Mouse (Mus musculus) layer of hippocampus, adult 2 months (tissue): ENCODE data around the gene Pip5k1c. TPM values are rescaled to one million over a fixed set of nuclear protein-coding genes. Genes with fewer than 3 reads are reported as not detected.

ENCODE experiments used
- DNase-seq, 2 experiments: peaks; one replicate each; pipeline ENCODE4 v3.0.0; 2022; ENCODE audit warnings: low spot score in 2 of 2
- H3K27ac ChIP-seq: fragments of 200-600 bp; 2 replicates; pipeline ENCODE4 v1.8.1; 2022
- H3K4me3 ChIP-seq: fragments of 200-600 bp; 2 replicates; pipeline ENCODE4 v1.8.1; 2022; ENCODE audit warnings: mild to moderate bottlenecking
- CTCF ChIP-seq: fragments of 200-600 bp; conservative IDR thresholded peaks from 2 replicates; pipeline ENCODE4 v1.8.1; 2022; ENCODE audit warnings: antibody characterized with exemption, mild to moderate bottlenecking, moderate library complexity
- total RNA-seq, 2 experiments: library from RNA; stranded (reverse); gene quantifications; 2 replicates each; pipeline ENCODE4 v1.2.3; 2021

Pip5k1c gene
- total RNA-seq, 2 experiments from 2014 or later = 308 to 314 TPM

GRCm38 (mm10) chr10:81354738-81355477 is 62.1 kb downstream of the Pip5k1c start:
- no peak overlapping the region for H3K4me3 ChIP-seq
- TF ChIP-seq CTCF = no peak

GRCm38 (mm10) chr10:81355533-81355932 is 62.8 kb downstream of the Pip5k1c start:
- no peak overlapping the region for H3K4me3 ChIP-seq
- no peak for DNase-seq
- no peak overlapping the region for H3K27ac ChIP-seq
- TF ChIP-seq CTCF = no peak

More at GRCm38 (mm10) chr10:81354738-81355477, 62.1 kb downstream of the Pip5k1c start:
- DNase-seq = no peak
- no peak overlapping the region for H3K27ac ChIP-seq

GRCm38 (mm10) chr10:81356352-81356990 is 63.7 kb downstream of the Pip5k1c start:
- no peak for TF ChIP-seq CTCF
- peak overlapping the region; percentile 55; the same call in 1 of the 2 replicates for H3K27ac ChIP-seq
- DNase-seq = no peak
- peak overlapping the region; percentile 83 for H3K4me3 ChIP-seq

- peak; percentile 92 to 93 for DNase-seq
- Histone ChIP-seq H3K4me3 (peak within 1 kb of the TSS; percentile 83), H3K27ac (peak within 1 kb of the TSS; percentile 87)
- TF ChIP-seq CTCF = no peak
Measured at GRCm38 (mm10) chr10:81356991-81357844, 64.5 kb downstream of the Pip5k1c start, which contains the start of gene Mfsd12. Gene Mfsd12 (plus strand): TSS chr10:81357491.

- Histone ChIP-seq H3K4me3 (peak overlapping the region; percentile 83), H3K27ac (peak overlapping the region; percentile 87)
- no peak for DNase-seq
- TF ChIP-seq CTCF = no peak
Measured at GRCm38 (mm10) chr10:81358209-81358608, 65.4 kb downstream of the Pip5k1c start.

GRCm38 (mm10) chr10:81358841-81359240 is 66.1 kb downstream of the Pip5k1c start:
- peak overlapping the region; percentile 67; the same call in 1 of the 2 replicates for H3K27ac ChIP-seq
- TF ChIP-seq CTCF = no peak
- no peak for DNase-seq
- peak overlapping the region; percentile 83 for H3K4me3 ChIP-seq

GRCm38 (mm10) chr10:81360721-81361120 is 68.0 kb downstream of the Pip5k1c start:
- no peak for TF ChIP-seq CTCF
- no peak overlapping the region for H3K4me3 ChIP-seq
- no peak for DNase-seq

GRCm38 (mm10) chr10:81362336-81362949 is 69.7 kb downstream of the Pip5k1c start:
- H3K27ac ChIP-seq = no peak overlapping the region
- no peak for TF ChIP-seq CTCF
- no peak for DNase-seq
- no peak overlapping the region for H3K4me3 ChIP-seq

More at GRCm38 (mm10) chr10:81360721-81361120, 68.0 kb downstream of the Pip5k1c start:
- H3K27ac ChIP-seq = peak overlapping the region; percentile 67

- no peak for DNase-seq
- Histone ChIP-seq H3K27ac (no peak overlapping the region), H3K4me3 (no peak overlapping the region)
- no peak for TF ChIP-seq CTCF
Measured at GRCm38 (mm10) chr10:81363436-81364346, 70.9 kb downstream of the Pip5k1c start.

GRCm38 (mm10) chr10:81364666-81365065 is 71.9 kb downstream of the Pip5k1c start:
- DNase-seq = no peak
- no peak overlapping the region for H3K4me3 ChIP-seq

GRCm38 (mm10) chr10:81365073-81365472 is 72.3 kb downstream of the Pip5k1c start:
- no peak for TF ChIP-seq CTCF
- no peak overlapping the region for H3K4me3 ChIP-seq
- peak overlapping the region; percentile 19 for H3K27ac ChIP-seq
- DNase-seq = no peak

More at GRCm38 (mm10) chr10:81364666-81365065, 71.9 kb downstream of the Pip5k1c start:
- no peak for TF ChIP-seq CTCF
- peak overlapping the region; percentile 19; the same call in 1 of the 2 replicates for H3K27ac ChIP-seq
